Mouse (Mus musculus) cerebellum, adult 2 months (tissue): Measurements from ENCODE around the gene Phlpp2.

ENCODE experiments used
- CTCF ChIP-seq: fragments of 200-500 bp; IDR thresholded peaks from 2 replicates; pipeline ENCODE4 v1.5.1; 2011; ENCODE audit warnings: low read depth, mild to moderate bottlenecking, control low read depth, low read length, moderate library complexity, borderline replicate concordance; ENCODE audit not compliant: insufficient read depth
- POLR2A ChIP-seq: fragments of 200-500 bp; IDR thresholded peaks from 2 replicates; pipeline ENCODE4 v1.6.1; 2011; ENCODE audit warnings: low read length, control low read depth, borderline replicate concordance; ENCODE audit not compliant: insufficient read depth

GRCm38 (mm10) chr8:109959112-109959511 is 90.8 kb downstream of the Phlpp2 start:
- TF ChIP-seq CTCF (no peak), POLR2A (no peak)
